ENCODE assay signal across 13 mouse cellular contexts in the genomic region with DNA sequence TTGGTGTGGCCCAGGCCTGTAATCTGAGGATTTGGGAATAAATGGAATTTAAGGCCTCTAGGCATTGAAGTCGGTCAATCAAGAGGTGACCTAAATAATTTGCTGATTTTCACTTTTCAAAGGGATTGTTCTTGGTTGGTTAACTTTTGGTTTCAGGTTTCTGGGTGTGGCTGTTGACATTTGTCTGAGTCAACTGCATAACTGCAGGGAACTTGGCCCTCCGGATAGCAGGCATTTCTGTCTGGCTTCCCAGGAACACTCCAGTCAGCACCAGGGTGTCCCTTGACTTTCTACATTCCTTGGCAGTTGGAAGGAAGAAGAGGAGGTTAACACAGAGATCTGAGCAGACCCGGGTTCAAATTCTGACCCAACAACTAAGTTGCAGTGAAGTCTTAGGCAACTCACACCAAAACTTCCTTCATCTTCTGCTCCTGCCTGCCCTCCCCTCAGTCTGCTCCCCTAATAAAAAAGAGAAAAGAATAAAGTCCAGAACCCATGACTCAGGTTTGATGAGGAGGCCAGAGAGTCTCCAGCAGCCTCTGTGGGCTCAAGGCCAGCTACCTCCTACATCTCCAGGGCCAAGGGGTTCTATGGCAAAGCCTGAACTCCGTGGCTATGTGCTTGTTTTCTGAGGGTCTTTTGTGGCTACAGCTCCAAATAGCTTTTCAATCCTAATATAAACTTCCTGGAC. TPM values are rescaled to one million over a fixed set of nuclear protein-coding genes. Genes with fewer than 3 reads are reported as not detected.
DNase-seq lines count a peak whose midpoint lies in the region; ATAC-seq and TF ChIP-seq lines count a peak whose summit lies in the region.
"Had no signal": no experiment of that assay in that cellular context is flagged by ENCODE, and none has a peak within 500 bp of the region (broad histone marks: within the 10 kb centered on the region; RNA-seq: fewer than 3 reads in every experiment).

No protein-coding gene starts in this region.

- H3K4me1 ChIP-seq in liver, embryonic 11.5 days (replicated peaks; ENCODE audit: control insufficient read depth, insufficient read depth, low read length) = peaks cover 20% of the 10 kb centered on the region
- H3K4me1 ChIP-seq in liver, postnatal 0 days (ENCODE audit: insufficient read depth) = peaks cover 11% of the 10 kb centered on the region
- H3K4me1 ChIP-seq in MEL (ENCODE audit: control insufficient read depth in 1 of 2, insufficient read depth in 2 of 2, low read length in 2 of 2) = peaks cover 9 to 24% of the 10 kb centered on the region in 2 experiments
- peaks cover 21% of the 10 kb centered on the region for H3K4me1 ChIP-seq in intestine, embryonic 16.5 days (ENCODE audit: control insufficient read depth, insufficient read depth, low read length)
- H3K4me1 ChIP-seq in stomach, embryonic 15.5 days = peaks cover 10% of the 10 kb centered on the region
- H3K4me1 ChIP-seq in heart, embryonic 11.5 days (ENCODE audit: control insufficient read depth, insufficient read depth, low read length) = peaks cover 13% of the 10 kb centered on the region
- no peaks in the 10 kb centered on the region for H3K4me1 ChIP-seq in forebrain, embryonic 14.5 days (ENCODE audit: control insufficient read depth, insufficient read depth, low read length)
- H3K4me1 ChIP-seq: hindbrain, embryonic 12.5 days had no signal

- no peaks in the 10 kb centered on the region for H3K36me3 ChIP-seq in liver, embryonic 11.5 days (ENCODE audit: control insufficient read depth, insufficient read depth, low read length)
- H3K36me3 ChIP-seq in liver, postnatal 0 days (replicated peaks; ENCODE audit: insufficient read depth, low read length) = no peaks in the 10 kb centered on the region
- H3K36me3 ChIP-seq in MEL (ENCODE audit: control insufficient read depth in 1 of 2, insufficient read depth in 2 of 2, low read length in 2 of 2) = peaks cover 0 to 19% of the 10 kb centered on the region in 2 experiments; a peak in 2 of 4 replicates
- no peaks in the 10 kb centered on the region for H3K36me3 ChIP-seq in intestine, embryonic 16.5 days (ENCODE audit: control insufficient read depth, insufficient read depth, low read length)
- no peaks in the 10 kb centered on the region for H3K36me3 ChIP-seq in stomach, embryonic 15.5 days
- no peaks in the 10 kb centered on the region for H3K36me3 ChIP-seq in heart, embryonic 11.5 days (ENCODE audit: control insufficient read depth, insufficient read depth, low read length)
- no peaks in the 10 kb centered on the region for H3K36me3 ChIP-seq in forebrain, embryonic 14.5 days (ENCODE audit: control insufficient read depth, insufficient read depth, low read length)
- H3K36me3 ChIP-seq: heart, embryonic 10.5 days; hindbrain, embryonic 12.5 days had no signal

- ATAC-seq in liver, embryonic 11.5 days (replicated peaks; ENCODE audit: low FRiP score) = no peak
- no peak for ATAC-seq in liver, postnatal 0 days
- ATAC-seq in intestine, embryonic 16.5 days = peak; percentile 76
- peak; percentile 64 for ATAC-seq in stomach, embryonic 15.5 days (ENCODE audit: insufficient read depth, low FRiP score, low read depth)
- ATAC-seq in heart, embryonic 11.5 days (replicated peaks; ENCODE audit: insufficient number of reproducible peaks, low FRiP score, low TSS enrichment) = no peak
- ATAC-seq in forebrain, embryonic 14.5 days = no peak

- 68% methylated on average over 4 of the region's 4 CpGs for WGBS in liver, embryonic 11.5 days
- WGBS in liver, postnatal 0 days (ENCODE audit: insufficient replicate concordance) = 66% methylated on average over 4 of the region's 4 CpGs
- WGBS in intestine, embryonic 16.5 days = 46% methylated on average over 4 of the region's 4 CpGs
- 46% methylated on average over 4 of the region's 4 CpGs for WGBS in stomach, embryonic 15.5 days
- WGBS in heart, embryonic 11.5 days (ENCODE audit: insufficient replicate concordance) = 52% methylated on average over 4 of the region's 4 CpGs
- WGBS in forebrain, embryonic 14.5 days = 59% methylated on average over 4 of the region's 4 CpGs

- no peaks in the 10 kb centered on the region for H3K9me3 ChIP-seq in liver, embryonic 11.5 days (ENCODE audit: control insufficient read depth, low read length)
- H3K9me3 ChIP-seq in liver, postnatal 0 days (ENCODE audit: low read length) = no peaks in the 10 kb centered on the region
- no peaks in the 10 kb centered on the region for H3K9me3 ChIP-seq in MEL (replicated peaks; ENCODE audit: insufficient read depth, low read length)
- H3K9me3 ChIP-seq in intestine, embryonic 16.5 days (ENCODE audit: control insufficient read depth, low read length) = no peaks in the 10 kb centered on the region
- H3K9me3 ChIP-seq in stomach, embryonic 15.5 days = no peaks in the 10 kb centered on the region
- no peaks in the 10 kb centered on the region for H3K9me3 ChIP-seq in heart, embryonic 11.5 days (replicated peaks; ENCODE audit: control insufficient read depth, low read length)
- no peaks in the 10 kb centered on the region for H3K9me3 ChIP-seq in forebrain, embryonic 14.5 days (replicated peaks; ENCODE audit: control insufficient read depth, low read length)
- H3K9me3 ChIP-seq: heart, embryonic 10.5 days; hindbrain, embryonic 12.5 days had no signal

- TF ChIP-seq EP300 in liver, postnatal 0 days (IDR thresholded peaks at IDR 0.05; ENCODE audit: low read depth) = no peak
- peak; percentile 17 to 31; a peak in 2 of 4 replicates for TF ChIP-seq EP300 in MEL (IDR thresholded peaks at IDR 0.05; ENCODE audit: low read depth in 1 of 2, low read length in 2 of 2)

- H3K4me3 ChIP-seq in liver, embryonic 11.5 days (ENCODE audit: low read depth, low read length) = no peak overlapping the region
- no peak overlapping the region for H3K4me3 ChIP-seq in liver, postnatal 0 days (ENCODE audit: low read depth, low read length)
- H3K4me3 ChIP-seq in MEL (ENCODE audit: control insufficient read depth in 1 of 2, insufficient read depth in 1 of 2, low read depth in 2 of 2, low read length in 2 of 2) = no peak overlapping the region
- H3K4me3 ChIP-seq in intestine, embryonic 16.5 days (ENCODE audit: low read length) = no peak overlapping the region
- no peak overlapping the region for H3K4me3 ChIP-seq in stomach, embryonic 15.5 days (replicated peaks)
- no peak overlapping the region for H3K4me3 ChIP-seq in heart, embryonic 11.5 days (ENCODE audit: low read depth, low read length)
- no peak overlapping the region for H3K4me3 ChIP-seq in forebrain, embryonic 14.5 days (ENCODE audit: low read depth, low read length)
- H3K4me3 ChIP-seq: heart, embryonic 10.5 days; hindbrain, embryonic 12.5 days had no signal

- H3K4me2 ChIP-seq in liver, embryonic 11.5 days = no peak overlapping the region
- H3K4me2 ChIP-seq in liver, postnatal 0 days (ENCODE audit: low read depth, low read length) = no peak overlapping the region
- no peak overlapping the region for H3K4me2 ChIP-seq in intestine, embryonic 16.5 days (ENCODE audit: low read depth, low read length)
- no peak overlapping the region for H3K4me2 ChIP-seq in stomach, embryonic 15.5 days
- no peak overlapping the region for H3K4me2 ChIP-seq in heart, embryonic 11.5 days
- no peak overlapping the region for H3K4me2 ChIP-seq in forebrain, embryonic 14.5 days (ENCODE audit: low read length)
- H3K4me2 ChIP-seq: hindbrain, embryonic 12.5 days had no signal

- TF ChIP-seq POLR2A in MEL (IDR thresholded peaks at IDR 0.05; ENCODE audit: control insufficient read depth in 1 of 2, insufficient read depth in 1 of 2, low read depth in 1 of 2, low read length in 2 of 2, poor library complexity in 1 of 2) = no peak

- H3K9ac ChIP-seq in liver, embryonic 11.5 days (ENCODE audit: low read depth, low read length) = no peak overlapping the region
- H3K9ac ChIP-seq in liver, postnatal 0 days (replicated peaks) = no peak overlapping the region
- H3K9ac ChIP-seq in MEL (ENCODE audit: control insufficient read depth, low read depth, low read length, poor library complexity, severe bottlenecking) = peak overlapping the region; percentile 2; the same call in 1 of the 2 replicates
- H3K9ac ChIP-seq in intestine, embryonic 16.5 days (ENCODE audit: low read depth, low read length) = no peak overlapping the region
- no peak overlapping the region for H3K9ac ChIP-seq in stomach, embryonic 15.5 days
- H3K9ac ChIP-seq in heart, embryonic 11.5 days (ENCODE audit: low read depth, low read length) = no peak overlapping the region
- no peak overlapping the region for H3K9ac ChIP-seq in forebrain, embryonic 14.5 days (ENCODE audit: low read length)
- H3K9ac ChIP-seq: hindbrain, embryonic 12.5 days had no signal

- no peaks in the 10 kb centered on the region for H3K27me3 ChIP-seq in liver, embryonic 11.5 days (replicated peaks; ENCODE audit: control insufficient read depth, insufficient read depth, low read length)
- no peaks in the 10 kb centered on the region for H3K27me3 ChIP-seq in liver, postnatal 0 days (ENCODE audit: insufficient read depth, low read length)
- no peaks in the 10 kb centered on the region for H3K27me3 ChIP-seq in MEL (ENCODE audit: control insufficient read depth in 1 of 2, insufficient read depth in 2 of 2, low read length in 2 of 2)
- H3K27me3 ChIP-seq in intestine, embryonic 16.5 days (replicated peaks; ENCODE audit: control insufficient read depth, insufficient read depth, low read length) = no peaks in the 10 kb centered on the region
- H3K27me3 ChIP-seq in stomach, embryonic 15.5 days (replicated peaks) = no peaks in the 10 kb centered on the region
- H3K27me3 ChIP-seq in heart, embryonic 11.5 days (ENCODE audit: control insufficient read depth, insufficient read depth, low read length) = no peaks in the 10 kb centered on the region
- H3K27me3 ChIP-seq in forebrain, embryonic 14.5 days (replicated peaks; ENCODE audit: control insufficient read depth, insufficient read depth, low read length) = no peaks in the 10 kb centered on the region
- H3K27me3 ChIP-seq: hindbrain, embryonic 12.5 days had no signal

- TF ChIP-seq RAD21 in MEL (IDR thresholded peaks at IDR 0.05; ENCODE audit: low read depth, low read length) = no peak

- DNase-seq in liver, embryonic 11.5 days (ENCODE audit: low spot score) = no peak
- DNase-seq in liver, postnatal 0 days = no peak
- peak; percentile 57 for DNase-seq in MEL (ENCODE audit: low read depth, low spot score)
- DNase-seq in forebrain, embryonic 14.5 days (ENCODE audit: low spot score) = no peak
- DNase-seq: cerebellum, adult 8-10 months; thymus, postnatal 36 days had no signal

- no peaks in the 10 kb centered on the region for H3K79me2 ChIP-seq in MEL (ENCODE audit: control insufficient read depth, insufficient read depth, low read length, poor library complexity)

- TF ChIP-seq CTCF in liver, postnatal 0 days (IDR thresholded peaks at IDR 0.05; ENCODE audit: low read depth) = no peak
- no peak for TF ChIP-seq CTCF in MEL (IDR thresholded peaks at IDR 0.05 in 2 of 3, conservative IDR thresholded peaks at IDR 0.05 in 1 of 3; ENCODE audit: control insufficient read depth in 1 of 3, insufficient read depth in 1 of 3, low read depth in 2 of 3, low read length in 3 of 3, poor library complexity in 1 of 3, severe bottlenecking in 1 of 3)

- peak overlapping the region; percentile 13 for H3K27ac ChIP-seq in liver, embryonic 11.5 days (ENCODE audit: low read depth, low read length)
- H3K27ac ChIP-seq in liver, postnatal 0 days (ENCODE audit: low read depth) = no peak overlapping the region
- H3K27ac ChIP-seq in MEL (ENCODE audit: control insufficient read depth, low read depth, low read length) = peak overlapping the region; percentile 4
- H3K27ac ChIP-seq in intestine, embryonic 16.5 days (ENCODE audit: low read length) = peak overlapping the region; percentile 65
- peak overlapping the region; percentile 46 for H3K27ac ChIP-seq in stomach, embryonic 15.5 days
- no peak overlapping the region for H3K27ac ChIP-seq in heart, embryonic 11.5 days (ENCODE audit: low read depth, low read length)
- no peak overlapping the region for H3K27ac ChIP-seq in forebrain, embryonic 14.5 days (ENCODE audit: low read depth, low read length)
- H3K27ac ChIP-seq: heart, embryonic 10.5 days; hindbrain, embryonic 12.5 days; macrophage had no signal

RNA-seq across cellular contexts. Expression of a gene that starts 16.2 kb away (rescaled TPM):
- polyA plus RNA-seq in liver, embryonic 11.5 days (2014; fragmentation: Nextera tagmentation; extraction: Ambion mirVana) = 27.9 and 28.9 TPM in 2 replicates
- polyA plus RNA-seq in liver, postnatal 0 days (2015; fragmentation: Nextera tagmentation; extraction: Ambion mirVana) = 20.1 and 21.8 TPM in 2 replicates
- total RNA-seq in MEL (2012; rRNA removed) = 44.3 and 62.7 TPM in 2 replicates
- polyA plus RNA-seq in MEL (2012; ENCODE audit: insufficient read depth in 1 of 2, insufficient read length in 2 of 2, low read depth in 1 of 2, low replicate concordance in 2 of 2, missing spikeins in 1 of 2) = 10 to 100 TPM; 27.0 to 67.7 TPM
- 7.7 and 9.2 TPM in 2 replicates for polyA plus RNA-seq in intestine, embryonic 16.5 days (2015; fragmentation: Nextera tagmentation; extraction: Ambion mirVana)
- 11.4 and 13.5 TPM in 2 replicates for polyA plus RNA-seq in stomach, embryonic 15.5 days (2015; fragmentation: Nextera tagmentation; extraction: Ambion mirVana)
- polyA plus RNA-seq in heart, embryonic 11.5 days (2014; fragmentation: Nextera tagmentation; extraction: Ambion mirVana) = 4.9 and 5.3 TPM in 2 replicates
- 6.0 and 6.5 TPM in 2 replicates for polyA plus RNA-seq in forebrain, embryonic 14.5 days (2014; fragmentation: Nextera tagmentation; extraction: Ambion mirVana)

RNA-seq across cellular contexts. Expression of a gene that starts 35.6 kb away (rescaled TPM):
- 934 and 944 TPM in 2 replicates for polyA plus RNA-seq in liver, embryonic 11.5 days (2014; fragmentation: Nextera tagmentation; extraction: Ambion mirVana)
- polyA plus RNA-seq in liver, postnatal 0 days (2015; fragmentation: Nextera tagmentation; extraction: Ambion mirVana) = 472 TPM in 2 replicates
- total RNA-seq in MEL (2012; rRNA removed) = 2,066 and 2,287 TPM in 2 replicates
- 1,000 to 10,000 TPM in 1 of 2 experiments, 100 to 1,000 TPM in 1; 157 to 1,899 TPM for polyA plus RNA-seq in MEL (2012; ENCODE audit: insufficient read depth in 1 of 2, insufficient read length in 2 of 2, low read depth in 1 of 2, low replicate concordance in 2 of 2, missing spikeins in 1 of 2)
- polyA plus RNA-seq in intestine, embryonic 16.5 days (2015; fragmentation: Nextera tagmentation; extraction: Ambion mirVana) = 775 and 816 TPM in 2 replicates
- 765 and 776 TPM in 2 replicates for polyA plus RNA-seq in stomach, embryonic 15.5 days (2015; fragmentation: Nextera tagmentation; extraction: Ambion mirVana)
- polyA plus RNA-seq in heart, embryonic 11.5 days (2014; fragmentation: Nextera tagmentation; extraction: Ambion mirVana) = 591 and 608 TPM in 2 replicates
- polyA plus RNA-seq in forebrain, embryonic 14.5 days (2014; fragmentation: Nextera tagmentation; extraction: Ambion mirVana) = 577 and 687 TPM in 2 replicates

RNA-seq across cellular contexts. Expression of a gene that starts 53.3 kb away (rescaled TPM):
- polyA plus RNA-seq in liver, embryonic 11.5 days (2014; fragmentation: Nextera tagmentation; extraction: Ambion mirVana) = 0.23 and 0.32 TPM in 2 replicates
- polyA plus RNA-seq in liver, postnatal 0 days (2015; fragmentation: Nextera tagmentation; extraction: Ambion mirVana) = 0.35 and 0.37 TPM in 2 replicates
- not detected in 2 replicates for total RNA-seq in MEL (2012; rRNA removed)
- polyA plus RNA-seq in MEL (2012; ENCODE audit: insufficient read depth in 1 of 2, insufficient read length in 2 of 2, low read depth in 1 of 2, low replicate concordance in 2 of 2, missing spikeins in 1 of 2) = under 1 TPM in 1 of 2 experiments, not detected in 1; 0.04 TPM
- 0.15 and 0.17 TPM in 2 replicates for polyA plus RNA-seq in intestine, embryonic 16.5 days (2015; fragmentation: Nextera tagmentation; extraction: Ambion mirVana)
- 0.58 and 0.78 TPM in 2 replicates for polyA plus RNA-seq in stomach, embryonic 15.5 days (2015; fragmentation: Nextera tagmentation; extraction: Ambion mirVana)
- polyA plus RNA-seq in heart, embryonic 11.5 days (2014; fragmentation: Nextera tagmentation; extraction: Ambion mirVana) = 0.77 and 1.0 TPM in 2 replicates
- 3.8 and 4.5 TPM in 2 replicates for polyA plus RNA-seq in forebrain, embryonic 14.5 days (2014; fragmentation: Nextera tagmentation; extraction: Ambion mirVana)
- total RNA-seq: monocyte, adult 5-6 weeks had no signal
- polyA plus RNA-seq: macrophage had no signal

Comparison
In these comparisons a context has a peak if more than half of its experiments do, and no peak if none do; other contexts are left out.
1. H3K27ac ChIP-seq: peak in liver, embryonic 11.5 days (single experiment), MEL (single experiment), intestine, embryonic 16.5 days (single experiment) and stomach, embryonic 15.5 days (single experiment); none in liver, postnatal 0 days (single experiment), heart, embryonic 11.5 days (single experiment) and forebrain, embryonic 14.5 days (single experiment).
2. ATAC-seq: peak in intestine, embryonic 16.5 days (single experiment) and stomach, embryonic 15.5 days (single experiment); none in liver, embryonic 11.5 days (single experiment), liver, postnatal 0 days (single experiment), heart, embryonic 11.5 days (single experiment) and forebrain, embryonic 14.5 days (single experiment).